Mouse (Mus musculus): Measurements from ENCODE around the gene Ankle1. TPM values are rescaled to one million over a fixed set of nuclear protein-coding genes. Genes with fewer than 3 reads are reported as not detected.

The Ankle1 gene
- polyA plus RNA-seq, 1 experiment = 97.5 TPM

DNA sequence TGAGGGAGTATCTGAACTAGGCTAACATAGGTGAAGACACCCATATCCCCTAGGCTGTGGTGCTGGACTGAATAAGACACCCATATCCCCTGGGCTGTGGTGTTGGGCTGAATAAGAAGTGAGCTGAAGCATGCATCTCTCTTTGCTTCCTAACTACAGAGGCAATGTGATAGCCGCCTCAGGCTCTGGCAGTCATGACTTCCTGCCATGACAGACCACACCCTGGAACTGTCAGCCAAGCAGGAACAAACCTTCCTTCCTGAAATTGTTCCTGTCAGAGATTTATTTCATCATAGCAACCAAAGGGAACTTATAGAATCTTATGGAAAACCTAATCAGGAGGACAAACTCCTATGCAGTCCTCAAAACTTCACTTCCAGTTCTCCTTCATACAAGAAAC lies 17.5 kb upstream of the Ankle1 start:
- Histone ChIP-seq H3K27ac (ENCODE audit: control insufficient read depth, insufficient read depth, low read depth, low read length, poor library complexity) (no peak overlapping the region), H3K4me3 (replicated peaks; ENCODE audit: control insufficient read depth, low read depth, low read length) (no peak overlapping the region), H3K4me1 (ENCODE audit: control insufficient read depth, insufficient read depth, low read length) (no peaks in the 10 kb centered on the region; the same call in 1 of the 2 replicates)
- TF ChIP-seq CTCF (IDR thresholded peaks at IDR 0.05; ENCODE audit: control insufficient read depth, insufficient read depth, low read length) = no peak
- no peak for TF ChIP-seq POLR2A (IDR thresholded peaks at IDR 0.05; ENCODE audit: borderline replicate concordance, control insufficient read depth, low read depth, low read length)
- WGBS = 16% methylated on average over 1 of the region's 1 CpGs

GRCm38 (mm10) chr8:71391696-71392095 lies 14.1 kb upstream of the Ankle1 start:
- TF ChIP-seq CTCF (IDR thresholded peaks at IDR 0.05; ENCODE audit: control insufficient read depth, insufficient read depth, low read length) = no peak
- H3K4me1 ChIP-seq (ENCODE audit: control insufficient read depth, insufficient read depth, low read length) = peaks cover 3% of the 10 kb centered on the region; the same call in 1 of the 2 replicates
- no peak overlapping the region for H3K27ac ChIP-seq (ENCODE audit: control insufficient read depth, insufficient read depth, low read depth, low read length, poor library complexity)
- WGBS = 81% methylated on average over 2 of the region's 2 CpGs
- H3K4me3 ChIP-seq (replicated peaks; ENCODE audit: control insufficient read depth, low read depth, low read length) = no peak overlapping the region

GRCm38 (mm10) chr8:71392391-71392790 lies 13.4 kb upstream of the Ankle1 start:
- TF ChIP-seq CTCF (IDR thresholded peaks at IDR 0.05; ENCODE audit: control insufficient read depth, insufficient read depth, low read length) (no peak), POLR2A (IDR thresholded peaks at IDR 0.05; ENCODE audit: borderline replicate concordance, control insufficient read depth, low read depth, low read length) (no peak)
- WGBS = 74% methylated on average over 5 of the region's 5 CpGs
- Histone ChIP-seq H3K27ac (ENCODE audit: control insufficient read depth, insufficient read depth, low read depth, low read length, poor library complexity) (no peak overlapping the region), H3K4me3 (replicated peaks; ENCODE audit: control insufficient read depth, low read depth, low read length) (no peak overlapping the region), H3K4me1 (ENCODE audit: control insufficient read depth, insufficient read depth, low read length) (peaks cover 3% of the 10 kb centered on the region; the same call in 1 of the 2 replicates)

GRCm38 (mm10) chr8:71392871-71393270 lies 12.9 kb upstream of the Ankle1 start:
- no peak overlapping the region for H3K4me3 ChIP-seq (replicated peaks; ENCODE audit: control insufficient read depth, low read depth, low read length)
- H3K27ac ChIP-seq (ENCODE audit: control insufficient read depth, insufficient read depth, low read depth, low read length, poor library complexity) = no peak overlapping the region
- no peak for TF ChIP-seq POLR2A (IDR thresholded peaks at IDR 0.05; ENCODE audit: borderline replicate concordance, control insufficient read depth, low read depth, low read length)
- no peak for TF ChIP-seq CTCF (IDR thresholded peaks at IDR 0.05; ENCODE audit: control insufficient read depth, insufficient read depth, low read length)
- WGBS = 40% methylated on average over 3 of the region's 3 CpGs
- H3K4me1 ChIP-seq (ENCODE audit: control insufficient read depth, insufficient read depth, low read length) = peaks cover 3% of the 10 kb centered on the region; the same call in 1 of the 2 replicates

DNA sequence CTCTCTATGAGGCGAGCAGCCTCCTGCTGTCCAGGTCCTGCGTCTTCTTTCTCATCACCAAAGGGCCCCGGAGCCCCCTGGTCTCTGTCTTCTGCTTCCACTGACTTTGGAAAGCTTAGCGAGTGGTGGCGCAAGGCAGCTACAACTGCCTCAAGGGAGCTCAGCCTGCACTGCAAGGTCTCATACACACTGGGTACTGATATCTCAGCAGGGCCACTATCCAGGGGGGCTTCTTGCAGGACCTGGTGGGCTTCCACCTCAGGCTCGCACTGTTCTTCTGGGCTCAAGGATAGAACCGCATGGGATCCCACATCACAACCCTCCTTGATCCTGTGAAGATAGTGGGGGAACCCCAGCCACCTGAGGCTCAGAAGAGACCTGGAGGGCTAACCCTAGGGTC lies 11.3 kb upstream of the Ankle1 start:
- Histone ChIP-seq H3K27ac (ENCODE audit: control insufficient read depth, insufficient read depth, low read depth, low read length, poor library complexity) (no peak overlapping the region), H3K4me3 (replicated peaks; ENCODE audit: control insufficient read depth, low read depth, low read length) (no peak overlapping the region), H3K4me1 (ENCODE audit: control insufficient read depth, insufficient read depth, low read length) (peaks cover 3% of the 10 kb centered on the region; the same call in 1 of the 2 replicates)
- 81% methylated on average over 7 of the region's 7 CpGs for WGBS
- TF ChIP-seq POLR2A (IDR thresholded peaks at IDR 0.05; ENCODE audit: borderline replicate concordance, control insufficient read depth, low read depth, low read length) (no peak), CTCF (IDR thresholded peaks at IDR 0.05; ENCODE audit: control insufficient read depth, insufficient read depth, low read length) (no peak)

DNA sequence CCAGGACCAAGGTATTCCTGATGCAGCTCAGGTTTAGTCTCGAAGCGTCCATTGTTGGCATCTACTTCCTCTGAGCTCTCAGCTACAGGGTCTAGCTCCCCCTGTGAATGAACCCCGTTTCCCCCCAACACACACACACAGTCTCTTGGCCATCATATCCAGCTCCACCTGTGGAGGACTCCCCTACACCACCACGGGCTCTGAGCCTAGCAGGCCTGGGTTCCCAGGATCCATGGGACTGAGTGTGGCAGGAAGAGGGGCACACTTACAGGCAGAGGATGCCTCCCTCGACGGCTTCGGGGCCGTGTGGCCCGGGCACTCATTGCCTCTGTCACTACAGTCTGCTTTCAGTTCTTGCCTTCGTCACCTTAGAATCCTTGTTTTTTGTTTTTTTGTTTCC lies 10.7 kb upstream of the Ankle1 start:
- peaks cover 3% of the 10 kb centered on the region; the same call in 1 of the 2 replicates for H3K4me1 ChIP-seq (ENCODE audit: control insufficient read depth, insufficient read depth, low read length)
- 77% methylated on average over 10 of the region's 10 CpGs for WGBS
- no peak overlapping the region for H3K27ac ChIP-seq (ENCODE audit: control insufficient read depth, insufficient read depth, low read depth, low read length, poor library complexity)
- TF ChIP-seq CTCF (IDR thresholded peaks at IDR 0.05; ENCODE audit: control insufficient read depth, insufficient read depth, low read length) (no peak), POLR2A (IDR thresholded peaks at IDR 0.05; ENCODE audit: borderline replicate concordance, control insufficient read depth, low read depth, low read length) (no peak)
- H3K4me3 ChIP-seq (replicated peaks; ENCODE audit: control insufficient read depth, low read depth, low read length) = no peak overlapping the region

DNA sequence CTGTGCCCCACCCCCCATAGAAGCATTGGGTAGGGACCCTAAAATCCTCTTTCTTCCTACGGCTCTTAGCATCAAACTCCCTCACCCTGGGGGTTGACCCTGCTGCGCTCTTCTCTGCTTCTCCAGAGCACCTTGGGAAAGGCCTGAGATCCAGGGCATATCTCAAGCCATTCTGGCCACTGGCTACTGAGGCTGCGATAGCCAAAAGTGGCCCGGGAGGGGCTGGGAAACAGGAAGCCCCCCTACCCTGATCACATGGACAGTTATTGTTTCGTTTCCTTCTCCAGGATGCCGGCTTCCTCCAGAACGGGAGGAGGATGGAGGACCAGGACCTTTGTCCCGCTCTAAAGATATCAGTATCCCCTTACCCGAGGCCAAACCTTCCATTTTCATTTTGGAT lies 10.2 kb upstream of the Ankle1 start, which contains the start of gene Ushbp1:
Gene Ushbp1 (minus strand): TSS at position 174 of the 400 bp plus-strand sequence.
- Histone ChIP-seq H3K27ac (ENCODE audit: control insufficient read depth, insufficient read depth, low read depth, low read length, poor library complexity) (no peak within 1 kb of the TSS), H3K4me3 (replicated peaks; ENCODE audit: control insufficient read depth, low read depth, low read length) (peak within 1 kb of the TSS; percentile 84), H3K4me1 (ENCODE audit: control insufficient read depth, insufficient read depth, low read length) (peaks cover 3% of the 10 kb centered on the region; the same call in 1 of the 2 replicates)
- 80% methylated on average over 9 of the region's 9 CpGs for WGBS
- TF ChIP-seq CTCF (IDR thresholded peaks at IDR 0.05; ENCODE audit: control insufficient read depth, insufficient read depth, low read length) (no peak), POLR2A (IDR thresholded peaks at IDR 0.05; ENCODE audit: borderline replicate concordance, control insufficient read depth, low read depth, low read length) (no peak)

DNA sequence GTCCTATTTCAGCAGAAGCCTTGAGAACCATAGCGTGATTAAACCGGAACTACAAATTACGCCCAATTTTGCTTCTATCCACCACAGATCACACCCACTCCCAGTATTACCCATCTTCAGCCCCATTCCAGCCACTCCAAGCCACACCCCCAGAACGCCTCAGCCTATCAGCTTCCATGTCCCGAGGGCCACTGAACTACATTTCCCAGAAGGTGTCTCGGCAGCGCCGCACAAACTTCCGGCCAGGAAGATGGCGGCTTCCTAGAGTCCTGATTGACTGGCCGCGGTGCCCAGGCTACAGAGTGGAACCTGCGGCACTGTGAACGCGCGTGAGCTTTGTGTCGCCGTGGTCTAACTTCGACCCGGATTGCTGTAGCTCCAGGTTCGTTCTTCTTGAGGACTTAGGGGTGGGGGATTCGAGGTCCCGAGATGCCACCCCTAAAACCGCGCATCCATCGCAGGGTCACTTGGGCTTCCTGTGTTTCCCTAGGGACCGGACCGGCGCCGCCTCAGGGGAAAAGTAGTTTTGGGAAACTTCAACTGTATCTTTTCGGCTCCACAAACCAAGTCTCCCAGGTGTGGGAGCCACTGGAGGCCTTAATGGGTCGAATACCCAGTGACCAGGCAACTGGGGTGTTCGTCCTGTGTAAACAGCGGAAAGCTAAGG lies 9.0 kb upstream of the Ankle1 start, which contains the start of gene Babam1:
Gene Babam1 (plus strand): TSS at position 223 of the 667 bp plus-strand sequence.
- Histone ChIP-seq H3K4me3 (replicated peaks; ENCODE audit: control insufficient read depth, low read depth, low read length) (peak within 1 kb of the TSS; percentile 84), H3K27ac (ENCODE audit: control insufficient read depth, insufficient read depth, low read depth, low read length, poor library complexity) (no peak within 1 kb of the TSS), H3K4me1 (ENCODE audit: control insufficient read depth, insufficient read depth, low read length) (peaks cover 3% of the 10 kb centered on the region; the same call in 1 of the 2 replicates)
- TF ChIP-seq POLR2A (IDR thresholded peaks at IDR 0.05; ENCODE audit: borderline replicate concordance, control insufficient read depth, low read depth, low read length) (peak; percentile 68; the same call in 1 of the 2 replicates), CTCF (IDR thresholded peaks at IDR 0.05; ENCODE audit: control insufficient read depth, insufficient read depth, low read length) (no peak)
- under 1% methylated on average over 34 of the region's 34 CpGs for WGBS
